Mouse (Mus musculus) embryonic facial prominence, embryonic 14.5 days (tissue): Measurements from ENCODE around the gene Etv6. TPM values are rescaled to one million over a fixed set of nuclear protein-coding genes. Genes with fewer than 3 reads are reported as not detected.

Experiments used
- ATAC-seq: fragments of 200-750 bp; cut with Nextera tagmentation; 2 replicates; pipeline ENCODE4 v1.8.0; 2017; ENCODE audit warnings: low read depth, moderate number of reproducible peaks, moderate TSS enrichment
- DNase-seq: peaks from one replicate; pipeline ENCODE4 v3.0.0-alpha.2; 2015; ENCODE audit warnings: low spot score
- H3K27ac ChIP-seq: fragments of 300-500 bp; sonication (generic); replicated peaks from 2 replicates; pipeline ENCODE4 v1.5.1; 2014; ENCODE audit warnings: low read depth, mild to moderate bottlenecking, low read length, moderate library complexity
- H3K27me3 ChIP-seq: fragments of 300-500 bp; sonication (generic); replicated peaks from 2 replicates; pipeline ENCODE4 v1.6.1; 2014; ENCODE audit warnings: low read length; ENCODE audit not compliant: control insufficient read depth, insufficient read depth
- H3K36me3 ChIP-seq: fragments of 300-500 bp; sonication (generic); 2 replicates; pipeline ENCODE4 v1.6.1; 2014; ENCODE audit warnings: low read length, mixed read lengths; ENCODE audit not compliant: control insufficient read depth, insufficient read depth
- H3K4me1 ChIP-seq: fragments of 300-500 bp; sonication (generic); 2 replicates; pipeline ENCODE4 v1.6.1; 2014; ENCODE audit warnings: antibody characterized with exemption, low read length; ENCODE audit not compliant: control insufficient read depth, insufficient read depth
- H3K4me2 ChIP-seq: fragments of 300-500 bp; sonication (generic); 2 replicates; pipeline ENCODE4 v1.6.1; 2014; ENCODE audit warnings: low read depth, mild to moderate bottlenecking, low read length, moderate library complexity, mixed read lengths
- H3K4me3 ChIP-seq: fragments of 300-500 bp; sonication (generic); 2 replicates; pipeline ENCODE4 v1.5.1; 2014; ENCODE audit warnings: low read depth, mild to moderate bottlenecking, low read length
- H3K9ac ChIP-seq: fragments of 300-500 bp; sonication (generic); 2 replicates; pipeline ENCODE4 v1.6.1; 2014; ENCODE audit warnings: low read depth, mild to moderate bottlenecking, low read length, moderate library complexity, mixed read lengths
- H3K9me3 ChIP-seq: fragments of 300-500 bp; sonication (generic); 2 replicates; pipeline ENCODE4 v1.6.1; 2016; ENCODE audit warnings: low read length; ENCODE audit not compliant: control insufficient read depth
- WGBS: fragments of 180-500 bp; shearing (Covaris S2); extraction: QIAGEN DNeasy Blood & Tissue Kit; methylation state at CpG from one replicate; pipeline ENCODE4 v1.1.7; 2014; 5-methylcytosine and 5-hydroxymethylcytosine counted together
- polyA plus RNA-seq: library from polyadenylated mRNA; unstranded; fragments of >200 nt; fragmentation: Nextera tagmentation; extraction: Ambion mirVana; gene quantifications from 2 replicates; pipeline ENCODE4 v1.2.1, GENCODE M21; 2014

The Etv6 gene
- polyA plus RNA-seq, 1 experiment from 2014 or later, result 12.4 TPM

- H3K4me1 ChIP-seq, result peaks cover 16% of the 10 kb centered on the region
- H3K4me3 ChIP-seq, result no peak overlapping the region
- ATAC-seq (no peak), DNase-seq (no peak)
- H3K36me3 ChIP-seq, result no peaks in the 10 kb centered on the region
- no peak overlapping the region for H3K27ac ChIP-seq
- H3K9me3 ChIP-seq, result no peaks in the 10 kb centered on the region
- no peak overlapping the region for H3K4me2 ChIP-seq
- WGBS, result 62% methylated on average over 1 of the region's 1 CpGs
- no peak overlapping the region for H3K9ac ChIP-seq
- no peaks in the 10 kb centered on the region for H3K27me3 ChIP-seq
Observed at GRCm38 (mm10) chr6:134171235-134171634, 135.7 kb downstream of the Etv6 start.

- WGBS, result 92% methylated on average over 17 of the region's 17 CpGs
- H3K27ac ChIP-seq, result no peak overlapping the region
- ATAC-seq, result no peak
Observed at GRCm38 (mm10) chr6:134171906-134172728, 136.6 kb downstream of the Etv6 start.

GRCm38 (mm10) chr6:134173439-134173838, 137.9 kb downstream of the Etv6 start:
- Histone ChIP-seq H3K4me3 (no peak overlapping the region), H3K27ac (no peak overlapping the region), H3K9me3 (no peaks in the 10 kb centered on the region), H3K9ac (no peak overlapping the region), H3K4me2 (no peak overlapping the region), H3K27me3 (no peaks in the 10 kb centered on the region), H3K36me3 (no peaks in the 10 kb centered on the region), H3K4me1 (peaks cover 9% of the 10 kb centered on the region; the same call in 1 of the 2 replicates)
- ATAC-seq (no peak), DNase-seq (no peak)
- 76% methylated on average over 6 of the region's 6 CpGs for WGBS

More at GRCm38 (mm10) chr6:134171906-134172728, 136.6 kb downstream of the Etv6 start:
- no peaks in the 10 kb centered on the region for H3K27me3 ChIP-seq
- DNase-seq, result no peak
- no peak overlapping the region for H3K9ac ChIP-seq
- no peak overlapping the region for H3K4me3 ChIP-seq
- H3K4me2 ChIP-seq, result no peak overlapping the region
- H3K36me3 ChIP-seq, result no peaks in the 10 kb centered on the region
- H3K9me3 ChIP-seq, result no peaks in the 10 kb centered on the region
- peaks cover 16% of the 10 kb centered on the region for H3K4me1 ChIP-seq

GRCm38 (mm10) chr6:134175059-134175458, 139.6 kb downstream of the Etv6 start:
- ATAC-seq, result no peak
- Histone ChIP-seq H3K36me3 (no peaks in the 10 kb centered on the region), H3K9ac (no peak overlapping the region), H3K4me1 (no peaks in the 10 kb centered on the region), H3K27ac (peak overlapping the region; percentile 2; the same call in 1 of the 2 replicates), H3K27me3 (no peaks in the 10 kb centered on the region), H3K9me3 (no peaks in the 10 kb centered on the region), H3K4me2 (0 out of 2 replicates have a peak overlapping the region, but pooled peaks have one; percentile 12), H3K4me3 (no peak overlapping the region)
- DNase-seq, result no peak
- 39% methylated on average over 9 of the region's 9 CpGs for WGBS

GRCm38 (mm10) chr6:134177196-134177595, 141.7 kb downstream of the Etv6 start:
- ATAC-seq (no peak), DNase-seq (no peak)
- H3K27ac ChIP-seq, result no peak overlapping the region
- no peak overlapping the region for H3K9ac ChIP-seq
- H3K36me3 ChIP-seq, result no peaks in the 10 kb centered on the region
- WGBS, result 71% methylated on average over 5 of the region's 5 CpGs
- H3K27me3 ChIP-seq, result no peaks in the 10 kb centered on the region
- no peaks in the 10 kb centered on the region for H3K4me1 ChIP-seq
- no peak overlapping the region for H3K4me3 ChIP-seq
- no peaks in the 10 kb centered on the region for H3K9me3 ChIP-seq
- H3K4me2 ChIP-seq, result no peak overlapping the region

GRCm38 (mm10) chr6:134182301-134182948, 146.9 kb downstream of the Etv6 start:
- no peak overlapping the region for H3K9ac ChIP-seq
- H3K27me3 ChIP-seq, result no peaks in the 10 kb centered on the region
- no peak overlapping the region for H3K4me2 ChIP-seq
- DNase-seq, result peak; percentile 34
- H3K4me3 ChIP-seq, result no peak overlapping the region
- H3K4me1 ChIP-seq, result 0 out of 2 replicates have a peak, but pooled peaks cover 4% of the 10 kb centered on the region
- no peaks in the 10 kb centered on the region for H3K9me3 ChIP-seq
- 76% methylated on average over 17 of the region's 17 CpGs for WGBS
- H3K36me3 ChIP-seq, result no peaks in the 10 kb centered on the region
- H3K27ac ChIP-seq, result no peak overlapping the region
- peak; percentile 33 for ATAC-seq

- Histone ChIP-seq H3K4me1 (peaks cover 12% of the 10 kb centered on the region; the same call in 1 of the 2 replicates), H3K4me3 (no peak overlapping the region), H3K27me3 (no peaks in the 10 kb centered on the region), H3K36me3 (no peaks in the 10 kb centered on the region), H3K4me2 (no peak overlapping the region), H3K27ac (no peak overlapping the region), H3K9ac (no peak overlapping the region), H3K9me3 (no peaks in the 10 kb centered on the region)
- DNase-seq, result no peak
- ATAC-seq, result no peak
- WGBS, result 82% methylated on average over 11 of the region's 11 CpGs
Observed at GRCm38 (mm10) chr6:134183592-134184342, 148.3 kb downstream of the Etv6 start.

- H3K4me2 ChIP-seq, result no peak overlapping the region
- 40% methylated on average over 5 of the region's 6 CpGs for WGBS
- no peak for ATAC-seq
Observed at GRCm38 (mm10) chr6:134186286-134186903, 150.9 kb downstream of the Etv6 start.

More at GRCm38 (mm10) chr6:134186286-134186903, 150.9 kb downstream of the Etv6 start:
- H3K27ac ChIP-seq, result peak overlapping the region; percentile 35
- H3K9ac ChIP-seq, result no peak overlapping the region
- H3K4me1 ChIP-seq, result peaks cover 28% of the 10 kb centered on the region
- H3K9me3 ChIP-seq, result no peaks in the 10 kb centered on the region
- no peaks in the 10 kb centered on the region for H3K36me3 ChIP-seq
- H3K27me3 ChIP-seq, result no peaks in the 10 kb centered on the region
- no peak overlapping the region for H3K4me3 ChIP-seq
- DNase-seq, result peak; percentile 67
